Mouse (Mus musculus) G1E-ER4 (cell line): ENCODE measurements around the gene Atg9a. TPM values are rescaled to one million over a fixed set of nuclear protein-coding genes. Genes with fewer than 3 reads are reported as not detected.

Experiments used
- GATA1 ChIP-seq: IDR thresholded peaks from one replicate; pipeline ENCODE4 v1.8.0; 2012; ENCODE audit warnings: low read length, inconsistent platforms
- polyA plus RNA-seq: library from polyadenylated mRNA; stranded (reverse); fragments of >175 nt; gene quantifications from 2 replicates; pipeline ENCODE4 v1.2.3, GENCODE M21; 2012

The Atg9a gene
- polyA plus RNA-seq, 1 experiment = 52.5 TPM

DNA sequence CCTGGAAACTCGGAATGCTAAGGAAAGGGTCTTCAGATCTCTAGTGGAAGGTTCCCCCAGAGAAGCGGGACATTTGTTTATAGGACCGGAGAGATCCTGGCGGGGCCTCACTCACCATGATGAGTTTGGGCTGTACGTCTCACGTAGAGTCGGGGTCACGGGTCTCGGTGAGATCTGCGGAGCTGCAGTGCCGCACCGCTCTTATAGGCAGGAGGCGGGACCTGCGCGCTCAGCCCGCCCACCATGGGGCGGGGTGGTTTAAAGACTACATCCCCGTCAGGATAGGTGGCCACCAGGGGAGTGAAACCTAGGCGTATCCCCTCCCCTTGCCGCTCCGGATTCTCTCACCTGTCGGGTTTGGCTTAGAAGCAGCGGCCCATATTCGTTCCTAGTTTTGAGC is 27.1 kb upstream of the Atg9a start:
- TF ChIP-seq GATA1 = no peak

DNA sequence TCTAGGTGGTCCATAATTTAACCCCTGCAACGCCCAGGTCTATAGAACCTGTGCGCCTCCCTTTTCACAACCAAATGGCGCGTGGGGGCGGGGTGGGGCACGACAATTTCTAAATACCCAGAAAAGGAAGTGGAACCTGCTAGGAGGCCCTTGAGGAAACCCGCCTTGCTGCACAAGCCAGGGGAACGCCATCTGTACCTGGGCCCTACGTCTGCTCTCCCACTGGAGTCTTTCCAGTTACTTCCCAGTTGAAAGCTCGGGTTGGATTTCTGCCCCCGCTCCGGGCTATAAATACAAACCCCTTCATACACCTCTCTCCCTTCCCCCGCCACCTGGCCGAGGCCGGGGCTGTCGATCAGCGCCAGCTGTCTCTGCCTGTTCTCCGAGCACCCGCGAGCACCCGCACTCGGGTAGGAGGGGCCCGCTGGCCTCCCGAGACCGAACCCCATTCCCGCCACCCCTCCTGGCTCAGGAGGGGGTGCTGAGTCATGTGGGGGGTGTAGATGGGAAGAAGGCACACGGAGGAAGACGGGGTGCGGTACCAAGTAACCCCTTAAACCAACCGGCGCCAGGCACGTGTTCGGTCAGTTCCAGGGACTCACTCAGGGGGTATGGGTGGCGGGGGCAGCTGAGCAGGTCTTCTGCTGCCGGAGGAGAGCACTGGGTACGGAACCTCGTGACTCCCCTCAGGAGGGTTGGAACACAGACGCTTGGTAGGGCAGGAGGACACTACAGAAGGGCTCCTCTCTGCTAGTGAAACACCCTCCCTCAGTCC is 26.4 kb upstream of the Atg9a start:
- TF ChIP-seq GATA1 = no peak

DNA sequence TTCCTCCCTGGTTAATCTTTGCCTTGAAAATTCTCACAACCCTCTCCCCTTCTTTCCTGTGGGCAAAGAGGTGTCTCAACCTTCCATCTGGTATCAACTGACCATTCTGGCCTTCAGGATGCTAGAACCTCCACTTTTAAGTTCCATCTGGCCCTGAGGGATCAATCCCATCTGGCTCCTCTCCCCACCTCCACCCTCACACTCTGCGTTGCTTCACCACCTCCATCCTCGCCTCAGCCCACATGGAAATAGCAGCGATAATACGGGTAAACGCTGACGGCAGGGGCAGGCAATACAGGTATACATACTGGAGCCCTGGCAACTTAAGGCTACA is 25.9 kb upstream of the Atg9a start:
- TF ChIP-seq GATA1 = no peak

- peak; percentile 37 for TF ChIP-seq GATA1
Measured at GRCm38 (mm10) chr1:75216797-75217585, 25.0 kb upstream of the Atg9a start.

DNA sequence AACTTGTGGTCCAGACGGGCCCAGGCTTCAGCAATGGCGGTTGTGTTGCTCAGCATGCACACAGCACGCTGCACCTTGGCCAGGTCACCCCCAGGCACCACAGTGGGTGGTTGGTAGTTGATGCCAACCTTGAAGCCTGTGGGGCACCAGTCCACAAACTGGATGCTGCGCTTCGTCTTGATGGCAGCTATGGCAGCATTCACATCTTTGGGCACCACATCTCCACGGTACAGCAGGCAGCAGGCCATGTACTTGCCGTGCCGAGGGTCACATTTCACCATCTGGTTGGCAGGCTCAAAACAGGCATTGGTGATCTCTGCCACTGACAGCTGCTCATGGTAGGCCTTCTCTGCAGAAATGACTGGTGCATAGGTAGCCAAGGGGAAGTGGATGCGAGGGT is 23.8 kb upstream of the Atg9a start:
- no peak for TF ChIP-seq GATA1

GRCm38 (mm10) chr1:75214886-75215285 is 22.9 kb upstream of the Atg9a start:
- no peak for TF ChIP-seq GATA1

GRCm38 (mm10) chr1:75214442-75214841 is 22.4 kb upstream of the Atg9a start:
- TF ChIP-seq GATA1 = no peak

DNA sequence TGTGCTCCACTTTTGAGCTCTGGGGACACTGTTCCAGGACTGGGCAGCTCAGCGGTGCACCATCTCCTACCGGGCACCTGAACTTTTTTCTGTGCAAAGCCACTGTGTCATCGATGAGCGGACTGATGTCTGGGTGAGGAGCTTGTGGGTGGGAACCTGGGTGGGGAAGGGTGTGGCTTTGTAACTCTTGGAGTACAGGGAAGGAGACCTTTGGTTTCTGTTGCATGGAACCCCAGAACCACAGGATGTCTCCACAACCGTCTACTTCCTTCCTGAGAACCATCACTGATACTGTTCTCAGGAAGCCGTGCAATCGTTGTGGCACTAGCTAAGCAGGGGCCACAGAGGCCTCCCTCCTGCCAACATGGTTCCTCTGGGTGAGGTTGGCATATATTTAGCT is 21.1 kb upstream of the Atg9a start:
- TF ChIP-seq GATA1 = no peak

DNA sequence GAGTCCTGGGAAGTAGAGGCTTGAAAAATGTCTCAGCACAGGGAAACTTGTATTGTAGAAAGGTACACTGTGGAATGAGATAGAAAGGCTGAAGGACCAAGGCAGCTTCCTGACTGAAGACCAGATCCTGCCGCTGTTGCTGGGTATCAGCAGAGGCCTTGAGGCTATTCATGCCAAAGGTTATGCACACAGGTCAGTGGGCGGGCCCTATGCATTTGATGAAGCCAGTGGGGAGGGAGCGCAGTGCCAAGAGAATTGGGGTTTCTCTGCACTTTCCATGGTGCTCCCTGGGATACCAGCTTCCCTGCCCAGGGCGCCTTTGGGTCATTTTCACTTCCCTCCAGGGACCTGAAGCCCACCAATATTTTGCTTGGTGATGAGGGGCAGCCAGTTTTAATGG is 20.5 kb upstream of the Atg9a start:
- no peak for TF ChIP-seq GATA1

DNA sequence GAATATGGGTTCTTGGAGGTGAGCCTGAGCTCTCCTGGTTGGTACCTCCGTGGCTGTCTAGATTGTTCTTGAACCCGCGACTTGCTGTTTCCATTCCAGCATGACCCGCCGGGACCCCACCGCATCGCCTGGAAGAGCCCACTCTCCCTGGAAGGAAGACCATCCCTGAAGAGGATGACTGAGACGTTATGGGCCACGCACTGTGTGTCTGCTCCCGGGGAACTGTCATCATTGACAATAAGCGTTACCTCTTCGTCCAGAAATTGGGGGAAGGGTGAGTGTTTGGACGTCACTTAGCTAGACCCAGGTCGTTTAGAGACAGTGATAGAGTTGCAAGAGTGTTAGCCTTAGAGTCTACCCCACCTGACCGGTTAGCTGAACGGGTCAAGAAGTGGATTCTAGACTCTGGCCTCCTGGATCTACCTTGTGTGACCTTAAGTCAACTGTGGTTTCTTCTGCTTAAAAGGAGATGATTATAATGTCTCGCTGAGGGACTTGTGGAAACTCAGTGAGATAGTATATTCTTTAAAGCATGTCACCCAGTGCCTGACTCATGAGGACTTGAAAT is 19.2 kb upstream of the Atg9a start:
- no peak for TF ChIP-seq GATA1

GRCm38 (mm10) chr1:75210136-75211087 is 18.4 kb upstream of the Atg9a start, which contains the start of the genes Glb1l and Stk16:
Gene Glb1l (minus strand): TSS chr1:75210813.
Gene Stk16 (plus strand): TSS chr1:75210838.
- no peak for TF ChIP-seq GATA1

- TF ChIP-seq GATA1 = no peak
Measured at GRCm38 (mm10) chr1:75208967-75209678, 17.1 kb upstream of the Atg9a start.

GRCm38 (mm10) chr1:75201236-75201635 is 9.2 kb upstream of the Atg9a start:
- TF ChIP-seq GATA1 = no peak

GRCm38 (mm10) chr1:75192452-75192851 is 456 bp upstream of the Atg9a start:
- TF ChIP-seq GATA1 = no peak

- no peak for TF ChIP-seq GATA1
Measured at GRCm38 (mm10) chr1:75191258-75191621, 756 bp downstream of the Atg9a start.
